Mouse (Mus musculus) brain, embryonic 18.5 days (tissue): ENCODE results near the gene Tprg.
A peak's percentile ranks its signal among the peaks of the same experiment; 100 is the strongest.

Experiments used
- DNase-seq: peaks from one replicate; pipeline ENCODE4 v3.0.0-alpha.2; 2012; ENCODE audit warnings: low read depth, low spot score

Tprg gene

DNA sequence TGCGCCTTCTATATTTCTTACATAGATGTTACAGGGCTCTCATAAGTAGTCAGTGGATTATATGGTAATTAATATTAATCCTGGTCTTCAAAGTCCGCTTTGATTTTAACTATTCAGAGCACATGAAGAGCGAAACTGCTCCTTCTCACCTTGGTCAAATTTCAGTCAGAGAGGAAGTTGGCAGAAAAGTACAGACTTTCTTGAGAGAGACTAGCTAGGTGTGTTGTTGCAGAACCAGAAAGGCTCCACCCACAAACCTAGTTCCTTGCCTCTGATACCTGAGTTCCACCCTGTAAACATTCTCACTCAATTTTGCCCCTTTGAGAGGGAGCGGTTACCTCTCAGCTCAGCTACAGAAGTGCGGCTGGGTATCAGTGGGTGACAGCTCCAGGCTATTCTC lies at the start of gene Tprg:
Gene Tprg, plus strand, starts transcription at position 301 of the 400 bp plus-strand sequence.
- DNase-seq: no peak

DNA sequence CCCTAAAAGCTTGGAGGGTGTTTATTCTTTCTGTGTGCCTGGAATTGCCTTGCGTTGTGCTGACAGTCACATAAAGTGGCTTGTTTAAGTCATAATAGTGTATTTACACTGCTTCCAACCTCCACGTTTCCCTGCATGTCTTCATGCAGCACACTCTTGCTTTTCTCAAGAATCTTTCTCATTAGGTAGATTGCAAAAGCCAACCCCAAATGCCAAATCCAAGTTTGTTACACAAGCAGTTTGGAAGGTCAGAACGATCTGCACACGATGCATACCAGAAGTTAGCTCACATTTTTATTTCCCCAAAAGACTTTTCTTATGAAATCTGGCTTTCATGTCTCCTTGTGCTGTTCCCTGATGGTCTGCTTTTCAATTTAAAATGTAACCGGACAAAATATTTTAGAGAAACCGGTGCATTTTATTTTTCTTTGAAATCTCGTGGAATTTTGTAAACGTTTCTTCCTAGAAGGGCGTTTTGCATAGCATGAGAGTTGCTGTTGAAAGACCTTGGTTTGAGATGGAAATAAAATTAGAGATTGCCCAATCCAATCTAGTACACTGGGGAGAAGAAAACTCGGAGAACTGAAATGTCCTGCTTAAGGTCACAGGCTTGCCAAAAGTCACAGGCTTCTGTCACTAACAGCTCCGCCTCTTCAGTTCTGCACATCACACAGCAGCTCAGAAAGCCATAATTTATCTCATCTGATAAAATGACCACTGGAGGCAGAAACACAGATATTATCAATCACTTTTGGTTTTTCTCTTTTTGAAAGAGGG lies 48.2 kb upstream of the Tprg start:
- DNase-seq: no peak

GRCm38 (mm10) chr16:25248889-25249288 lies 37.7 kb upstream of the Tprg start:
- no peak for DNase-seq

- no peak for DNase-seq
These were observed 36.4 kb upstream of the Tprg start for GRCm38 (mm10) chr16:25250129-25250749.

GRCm38 (mm10) chr16:25251080-25251479 lies 35.5 kb upstream of the Tprg start:
- DNase-seq: no peak

GRCm38 (mm10) chr16:25254646-25255045 lies 32.0 kb upstream of the Tprg start:
- DNase-seq: no peak

DNA sequence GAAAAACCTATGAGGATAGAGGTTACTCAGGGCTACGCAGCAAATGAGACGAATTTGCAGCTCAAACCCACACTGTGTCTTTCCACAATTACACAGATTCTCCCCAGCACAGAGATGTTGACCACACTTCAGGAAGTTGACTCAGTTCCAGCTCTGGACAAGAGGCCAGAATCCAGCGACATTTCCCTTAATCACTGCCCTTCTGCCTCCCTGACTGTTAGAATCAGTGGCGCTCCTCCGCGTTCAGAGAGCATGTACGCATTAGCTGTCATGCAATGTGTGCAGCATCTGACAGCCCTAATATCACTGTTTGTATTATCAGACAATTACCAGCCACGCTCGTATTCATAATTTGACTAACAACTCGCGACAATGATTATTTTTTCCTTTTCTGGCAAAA lies 31.4 kb upstream of the Tprg start:
- no peak for DNase-seq

DNA sequence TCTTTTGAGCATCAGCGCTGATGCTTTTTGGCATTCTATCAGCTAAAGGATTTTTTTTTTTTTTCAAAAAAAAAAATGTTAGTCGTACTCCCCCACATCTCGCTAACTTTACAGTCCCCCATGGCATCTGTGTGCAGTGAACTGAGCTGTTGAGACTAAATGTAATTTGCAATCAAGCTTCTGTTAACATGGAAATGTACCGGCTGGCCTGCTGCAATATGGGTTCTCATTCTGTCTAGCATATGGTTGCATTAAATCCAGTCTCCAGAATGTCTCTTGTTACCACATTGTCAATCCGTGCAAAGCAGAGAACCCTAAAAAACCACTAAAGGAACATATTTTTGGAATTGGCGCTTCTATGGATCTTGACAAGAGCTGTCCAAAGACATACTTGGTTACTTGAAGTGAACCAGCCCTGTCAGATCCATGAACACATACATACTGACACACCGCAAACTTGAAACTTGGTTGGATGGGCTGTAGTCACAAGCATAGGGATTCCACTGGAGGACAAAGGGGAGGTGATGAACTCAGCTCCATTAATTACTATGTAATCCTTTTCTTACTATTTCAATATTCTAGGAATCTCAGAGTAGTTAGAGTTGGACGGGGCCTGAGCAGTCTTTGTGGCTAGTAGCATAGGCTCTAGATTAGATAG lies 30.9 kb upstream of the Tprg start:
- peak; percentile 84 for DNase-seq

DNA sequence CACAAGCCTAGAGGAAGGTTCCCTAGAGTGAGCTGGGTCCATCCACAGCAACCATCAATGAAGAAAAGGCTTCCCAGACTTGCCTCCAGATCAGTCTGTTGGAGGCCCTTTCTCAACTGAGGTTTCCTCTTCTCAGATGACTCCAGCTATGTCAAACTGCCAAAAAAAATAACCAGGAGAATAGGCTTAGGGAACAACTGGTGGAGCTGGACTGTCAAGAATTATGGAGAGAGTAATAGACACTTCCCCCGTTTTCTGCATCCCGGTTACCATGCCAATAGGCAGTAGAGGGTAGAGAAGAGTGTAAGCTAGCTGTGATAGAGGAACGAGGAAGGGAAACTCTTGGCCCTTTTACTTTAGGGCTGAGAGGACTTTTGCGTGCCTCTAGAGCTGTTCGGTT lies 24.3 kb upstream of the Tprg start:
- no peak for DNase-seq

DNA sequence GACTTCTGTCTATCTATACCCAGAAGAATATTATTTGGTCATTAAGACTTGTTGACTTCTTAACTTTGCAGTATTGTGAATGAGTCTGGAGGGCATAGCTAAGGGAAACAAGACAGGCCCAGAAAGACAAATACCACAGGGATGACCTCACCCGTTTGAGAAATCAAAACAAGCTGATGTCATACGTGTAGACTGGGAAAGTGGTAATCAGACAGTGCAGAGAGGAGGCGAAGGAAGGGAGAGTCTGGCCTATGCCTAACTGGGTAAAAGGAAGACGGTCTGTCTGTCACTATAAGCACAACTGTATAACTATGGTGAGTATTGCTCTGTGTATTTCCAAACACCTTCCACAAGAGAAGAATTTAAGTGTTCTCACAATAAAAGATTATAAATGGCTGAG lies 23.7 kb upstream of the Tprg start:
- DNase-seq: no peak

DNA sequence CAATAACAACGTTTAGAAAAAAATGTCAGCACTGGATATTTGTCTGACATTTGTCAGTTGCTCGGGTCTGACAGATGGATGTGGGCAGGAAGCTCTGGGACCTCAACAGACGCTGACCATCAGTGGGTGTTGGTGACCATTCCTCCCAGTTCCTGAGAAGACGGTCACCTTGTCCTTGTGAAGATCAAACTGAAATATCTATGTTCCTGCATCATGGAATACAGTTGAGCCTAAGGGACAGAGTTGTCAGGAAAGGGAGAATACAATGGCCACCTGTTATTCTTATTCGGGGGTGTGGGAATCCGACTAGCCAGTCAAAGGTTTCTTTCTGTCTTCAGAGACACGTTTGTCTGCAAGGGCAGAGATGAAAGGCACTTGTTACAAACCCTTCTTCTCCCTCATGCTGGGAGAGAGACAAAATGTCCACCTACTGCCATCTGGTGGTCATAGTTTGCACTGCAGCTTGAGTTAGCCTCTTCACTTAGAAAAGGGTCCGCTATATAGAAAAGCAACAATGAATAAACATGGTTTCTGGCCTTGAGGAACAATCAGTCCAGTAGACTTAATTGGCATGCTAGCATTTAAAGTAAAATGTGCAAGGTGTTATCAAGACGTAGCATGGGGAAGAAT lies 23.0 kb upstream of the Tprg start:
- DNase-seq: peak; percentile 63

DNA sequence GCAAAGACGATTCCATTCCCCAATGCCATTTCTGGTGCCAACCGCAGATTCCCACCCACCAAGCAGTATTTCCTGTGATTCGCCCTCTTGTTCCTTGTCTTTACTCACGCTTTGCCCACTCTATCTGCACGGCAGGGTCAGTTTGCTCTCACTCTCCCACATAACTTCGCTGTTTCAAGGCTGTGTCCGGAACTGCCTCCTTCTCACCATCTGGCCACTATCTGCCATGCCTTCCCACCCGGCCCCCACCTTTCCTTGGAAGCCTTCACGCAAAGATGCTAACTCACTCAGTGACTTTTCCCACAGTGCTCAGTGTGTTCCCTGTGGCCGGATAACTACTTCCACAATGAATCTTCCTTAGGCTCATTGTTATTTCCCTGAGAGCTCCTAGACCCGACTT lies 21.4 kb upstream of the Tprg start:
- DNase-seq: no peak

GRCm38 (mm10) chr16:25268276-25268675 lies 18.3 kb upstream of the Tprg start:
- DNase-seq: no peak

DNA sequence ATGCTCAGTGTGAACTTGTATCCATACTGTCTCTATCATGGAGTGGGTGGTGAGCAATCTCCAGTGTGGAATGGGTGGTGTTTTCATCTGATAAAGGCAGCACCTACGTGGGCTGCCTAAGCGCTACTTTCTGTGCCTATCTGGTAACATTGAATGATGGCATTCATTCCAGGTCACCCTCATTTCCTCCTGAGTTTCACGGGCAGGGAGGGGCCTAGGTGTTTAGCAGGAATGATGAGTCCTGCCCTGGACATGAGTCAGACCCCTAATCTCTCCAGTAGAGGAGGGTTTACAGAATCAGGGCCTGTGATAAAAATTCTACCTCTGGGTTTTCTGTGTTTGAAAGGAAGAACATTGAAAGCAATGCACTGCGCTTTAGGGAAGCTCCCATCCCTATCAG lies 4.1 kb upstream of the Tprg start:
- no peak for DNase-seq

GRCm38 (mm10) chr16:25293753-25294152 lies 7.1 kb downstream of the Tprg start:
- no peak for DNase-seq

GRCm38 (mm10) chr16:25295546-25295945 lies 8.9 kb downstream of the Tprg start:
- DNase-seq: no peak

DNA sequence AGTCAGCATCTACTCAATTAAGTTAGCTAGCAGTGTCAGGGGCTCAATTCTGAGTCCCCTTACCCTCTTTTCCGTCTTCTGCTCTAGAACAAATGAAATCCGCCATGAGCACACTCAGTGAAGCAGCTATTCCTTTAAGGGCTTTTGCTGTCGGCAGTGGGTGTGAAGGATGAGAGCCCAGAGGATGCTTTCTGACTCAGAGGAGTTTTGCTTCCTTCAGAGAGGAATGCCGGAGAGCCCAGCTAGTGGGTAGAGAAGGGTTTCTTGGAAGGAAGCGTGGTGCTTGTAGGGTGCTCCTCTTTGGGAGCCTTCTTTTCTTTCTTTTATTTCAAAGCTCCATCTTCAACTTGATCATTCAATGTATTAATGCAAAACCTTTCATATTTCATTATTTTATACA lies 10.1 kb downstream of the Tprg start:
- no peak for DNase-seq

DNA sequence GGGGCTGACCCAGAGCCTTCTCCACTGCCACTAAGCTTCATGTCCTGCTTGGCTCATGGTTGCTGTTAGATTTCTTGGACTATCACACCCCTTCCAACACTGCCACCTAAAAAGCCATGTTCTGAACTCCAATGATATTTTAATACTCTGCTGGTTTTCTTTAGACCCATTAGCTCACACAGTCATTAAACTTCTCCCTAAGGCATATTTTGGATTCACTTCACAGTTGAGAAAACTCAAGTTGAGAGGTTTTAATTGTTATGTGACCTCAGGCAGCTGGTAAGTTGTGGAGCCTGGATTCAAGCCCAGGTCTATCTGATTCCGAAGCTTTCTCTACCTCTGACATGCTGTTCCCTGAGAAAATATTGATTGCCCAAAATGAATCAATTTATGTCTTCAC lies 11.6 kb downstream of the Tprg start:
- DNase-seq: no peak

DNA sequence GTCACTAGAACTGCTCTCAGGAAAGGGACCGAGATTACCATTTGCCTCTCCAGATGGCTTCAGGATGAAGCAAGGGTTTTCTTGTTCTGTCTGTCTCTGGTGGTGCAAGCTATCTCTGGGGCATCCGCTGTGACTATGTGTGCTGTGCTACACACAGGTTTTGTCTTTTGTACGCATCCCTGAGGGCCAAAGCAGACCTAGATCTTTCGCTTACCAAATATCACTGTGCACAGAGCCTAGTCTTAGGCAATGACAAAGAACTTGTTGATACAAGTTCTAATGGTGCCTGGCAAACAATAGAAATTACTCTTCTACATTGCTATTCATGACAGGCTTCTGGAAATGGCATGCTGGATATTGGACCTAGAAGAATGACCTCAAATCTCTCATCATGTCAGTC lies 16.0 kb downstream of the Tprg start:
- no peak for DNase-seq

GRCm38 (mm10) chr16:25314006-25314405 lies 27.4 kb downstream of the Tprg start:
- DNase-seq: peak; percentile 55

- DNase-seq: no peak
These were observed 28.5 kb downstream of the Tprg start for GRCm38 (mm10) chr16:25315090-25315489.

DNA sequence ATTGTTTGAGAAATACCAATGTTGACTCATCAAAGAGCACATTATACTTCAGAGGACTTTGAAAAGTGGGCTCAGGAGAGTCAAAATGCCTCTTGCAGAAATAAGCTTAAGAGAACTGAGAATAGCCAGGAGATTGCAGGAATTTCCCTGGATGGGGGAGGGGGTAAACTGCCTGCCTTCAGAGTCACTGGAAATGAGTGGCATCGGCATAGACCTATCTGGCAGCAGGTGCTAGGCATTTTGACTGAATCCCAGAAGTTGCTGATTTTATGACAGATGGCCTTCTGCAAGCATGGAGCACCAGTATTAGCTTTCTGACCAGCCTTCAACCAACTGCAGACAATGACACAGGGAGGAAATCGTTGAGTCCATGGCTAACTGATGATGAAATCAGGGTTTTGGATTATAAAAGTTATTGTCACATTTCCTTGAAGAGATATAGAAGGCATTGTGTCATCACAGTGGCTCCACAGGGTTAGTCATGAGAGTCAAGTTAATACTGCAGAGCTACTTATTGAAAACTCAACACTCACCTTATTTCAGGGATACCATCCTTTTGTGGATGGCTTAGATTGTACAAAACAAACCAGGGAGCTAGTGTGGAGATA lies 39.1 kb downstream of the Tprg start:
- DNase-seq: no peak
